Comparison of ENCODE assay signal across 10 mouse cellular contexts in genomic region chr17:68161107-68161506, GRCm38 (mm10).
"Had no signal": no experiment of that assay in that cellular context is flagged by ENCODE, and none has a peak within 500 bp of the region (broad histone marks: within the 10 kb centered on the region; RNA-seq: fewer than 3 reads in every experiment).

No protein-coding gene starts in this region.

- ATAC-seq: midbrain, embryonic 13.5 days; midbrain, embryonic 15.5 days had no signal

- DNase-seq: lung, adult 18-20 months; lung, embryonic 14.5 days; lung, postnatal 10 days; lung, postnatal 4 days; right cerebral cortex, postnatal 14 days; thymus, adult 2 months; thymus, postnatal 25 days; thymus, postnatal 4 days had no signal
